Mouse (Mus musculus) ES-Bruce4 (cell line): ENCODE measurements around the gene Cped1.

ENCODE experiments used
- CTCF ChIP-seq: IDR thresholded peaks from one replicate; pipeline ENCODE4 v1.8.1; 2011; ENCODE audit warnings: low read depth, low read length
- EP300 ChIP-seq: IDR thresholded peaks from 2 replicates; pipeline ENCODE4 v1.6.1; 2011; ENCODE audit warnings: low read depth, low read length; ENCODE audit not compliant: insufficient read depth
- POLR2A ChIP-seq: IDR thresholded peaks from one replicate; pipeline ENCODE4 v1.8.1; 2011; ENCODE audit warnings: low read length; ENCODE audit not compliant: insufficient read depth

GRCm38 (mm10) chr6:22189346-22190335 is 203.9 kb downstream of the Cped1 start:
- no peak for TF ChIP-seq EP300
- no peak for TF ChIP-seq POLR2A
- no peak for TF ChIP-seq CTCF
